Mouse (Mus musculus): ENCODE results near the gene Trp53rka.
"Not testable (repeated sequence)": the region's sequence is repeated elsewhere in the genome, so short reads cannot be mapped to it uniquely, and the experiment has no call there.

The Trp53rka gene

DNA sequence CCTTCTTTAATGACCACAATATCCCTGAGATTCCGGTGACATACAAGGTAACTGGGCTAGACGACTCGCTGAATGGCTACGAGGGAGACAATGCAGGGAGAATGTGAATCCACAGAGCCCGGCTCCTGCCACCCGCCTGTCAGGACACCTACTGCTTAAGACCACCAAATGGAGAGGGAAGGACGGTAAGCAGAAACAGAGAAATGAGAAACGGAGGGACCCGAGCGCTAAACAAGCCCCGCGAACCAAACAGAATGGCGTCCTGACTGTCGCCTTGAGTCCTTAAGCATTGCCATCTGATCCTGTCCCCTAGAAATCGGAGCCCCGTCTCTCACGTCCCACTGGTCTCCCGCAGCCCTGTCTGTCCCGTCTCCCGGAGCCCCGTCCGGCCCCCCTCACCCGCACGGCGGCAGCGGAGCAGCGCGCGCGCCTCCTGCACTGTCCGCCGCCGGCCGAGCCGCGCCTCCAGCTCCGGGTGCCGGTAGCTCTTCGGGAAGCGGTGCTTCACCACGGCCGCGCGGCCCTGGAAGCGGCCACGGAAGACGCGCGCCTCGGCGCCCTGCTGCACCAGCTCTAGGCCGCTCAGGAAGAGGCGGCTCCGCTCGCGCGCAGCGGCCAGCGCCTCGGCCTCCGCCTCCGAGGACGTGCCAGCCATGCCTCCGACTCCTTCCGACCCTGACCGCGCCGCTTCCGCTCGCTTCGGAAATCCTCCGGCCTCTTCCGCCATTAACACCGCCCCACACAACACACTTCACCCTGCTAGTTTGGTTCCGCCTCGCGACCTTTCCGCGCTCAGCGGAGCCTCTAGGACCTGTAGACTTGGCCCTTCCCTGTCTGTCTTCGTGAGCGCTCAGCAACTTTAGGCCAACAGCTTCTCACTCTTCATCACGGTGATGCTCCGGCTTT, at the start of gene Trp53rka:
Gene Trp53rka, minus strand, starts transcription at position 677 of the 906 bp plus-strand sequence.
- DNase-seq: peak; percentile 90

DNA sequence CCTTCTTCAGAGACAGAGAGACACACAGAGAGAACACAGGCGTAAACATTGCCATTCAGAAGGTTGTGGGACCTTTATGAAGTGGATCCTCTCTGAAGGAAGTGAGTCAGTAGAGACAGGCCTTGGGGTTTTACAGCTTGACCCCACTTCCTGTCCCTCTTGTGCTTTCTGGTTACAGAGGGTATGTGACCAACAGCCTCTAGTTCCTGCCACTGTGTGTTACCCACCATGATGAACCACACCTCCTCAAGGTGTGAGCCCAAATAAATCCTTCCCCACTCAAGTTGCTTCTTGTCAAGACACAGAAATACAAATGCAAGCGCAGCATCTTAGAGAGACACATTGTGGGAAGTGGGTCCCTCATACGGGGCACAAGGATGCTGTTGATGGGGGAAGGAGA, 47.9 kb upstream of the Trp53rka start:
- DNase-seq: no peak

DNA sequence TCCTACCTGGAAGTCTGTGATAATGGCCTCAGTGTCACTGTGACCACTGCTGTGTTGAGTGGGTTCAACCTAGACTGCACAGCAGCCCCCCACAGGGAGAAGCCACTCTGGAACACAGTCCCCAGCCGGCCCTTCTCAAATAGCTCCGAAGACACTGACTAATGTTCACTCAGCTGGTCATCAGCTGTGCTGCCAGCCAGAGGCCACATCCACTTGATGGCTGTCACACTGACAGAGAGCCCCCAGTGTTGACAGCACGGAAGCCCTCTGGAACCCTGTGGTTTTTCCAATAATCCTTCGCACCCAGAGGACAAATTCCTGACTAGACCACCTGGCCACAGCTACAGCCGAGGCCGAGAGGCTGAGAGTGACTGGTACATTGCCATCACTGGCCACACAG, 40.7 kb upstream of the Trp53rka start:
- peak; percentile 22 for DNase-seq

DNA sequence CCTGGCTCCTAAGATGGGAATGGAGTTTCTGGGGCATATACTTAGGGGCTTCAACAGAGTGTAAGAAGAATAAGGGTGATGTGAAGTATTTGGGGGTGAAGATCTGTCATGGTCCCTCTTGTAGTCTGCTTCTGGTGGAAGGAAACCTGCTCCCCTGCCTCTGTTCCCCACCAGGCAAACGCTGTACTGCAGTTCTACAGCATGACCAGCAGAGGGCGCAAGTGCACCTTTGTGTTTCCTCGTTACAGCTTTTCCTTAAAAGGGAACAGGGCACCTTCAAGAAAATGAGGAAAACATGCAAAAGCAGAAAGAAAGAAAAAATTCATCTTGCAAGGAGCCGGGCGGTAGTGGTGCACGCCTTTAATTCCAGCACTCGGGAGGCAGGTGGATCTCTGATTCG, 36.0 kb upstream of the Trp53rka start:
- DNase-seq: peak; percentile 69

DNA sequence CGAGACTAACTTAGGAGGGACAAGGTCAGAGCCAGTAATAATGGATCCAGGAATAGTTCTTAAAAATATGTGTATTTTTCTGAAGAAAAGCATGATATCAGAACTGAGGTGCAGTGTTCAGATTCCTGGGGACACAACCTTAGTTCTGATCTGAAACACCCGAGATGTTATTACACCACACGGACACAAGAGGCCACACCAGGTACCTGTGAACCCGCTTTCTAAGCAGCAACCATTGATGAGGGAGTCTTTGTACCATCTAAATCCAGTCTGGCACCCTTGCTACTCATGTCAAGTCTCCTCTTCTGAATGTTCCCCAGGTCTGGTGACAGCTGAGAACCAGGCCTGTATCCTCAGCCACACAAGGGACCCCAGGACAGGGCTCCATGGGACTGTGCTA, 32.5 kb upstream of the Trp53rka start:
- no peak for DNase-seq

DNA sequence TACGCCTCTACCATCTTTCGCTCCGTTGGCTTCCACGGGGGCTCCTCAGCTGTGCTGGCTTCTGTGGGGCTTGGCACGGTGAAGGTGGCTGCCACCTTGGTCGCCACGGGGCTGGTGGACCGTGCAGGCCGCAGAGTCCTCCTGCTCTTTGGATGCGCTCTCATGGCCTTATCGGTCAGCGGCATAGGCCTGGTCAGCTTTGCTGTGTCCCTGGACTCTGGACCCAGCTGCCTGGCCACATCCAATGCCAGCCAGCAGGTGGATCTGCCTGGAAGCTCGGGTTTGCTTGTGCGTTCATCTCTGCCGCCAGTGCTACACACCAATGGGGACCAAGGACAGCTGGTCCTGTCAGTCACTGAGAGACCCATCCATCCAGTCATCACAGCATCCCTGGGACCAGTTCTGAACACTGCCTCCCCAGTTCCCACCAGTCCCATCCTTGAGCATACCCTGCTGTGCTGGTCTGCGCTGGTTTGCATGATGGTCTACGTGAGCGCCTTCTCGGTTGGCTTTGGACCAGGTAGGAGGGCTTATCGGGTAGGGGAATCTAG, 22.1 kb upstream of the Trp53rka start:
- DNase-seq: no peak

DNA sequence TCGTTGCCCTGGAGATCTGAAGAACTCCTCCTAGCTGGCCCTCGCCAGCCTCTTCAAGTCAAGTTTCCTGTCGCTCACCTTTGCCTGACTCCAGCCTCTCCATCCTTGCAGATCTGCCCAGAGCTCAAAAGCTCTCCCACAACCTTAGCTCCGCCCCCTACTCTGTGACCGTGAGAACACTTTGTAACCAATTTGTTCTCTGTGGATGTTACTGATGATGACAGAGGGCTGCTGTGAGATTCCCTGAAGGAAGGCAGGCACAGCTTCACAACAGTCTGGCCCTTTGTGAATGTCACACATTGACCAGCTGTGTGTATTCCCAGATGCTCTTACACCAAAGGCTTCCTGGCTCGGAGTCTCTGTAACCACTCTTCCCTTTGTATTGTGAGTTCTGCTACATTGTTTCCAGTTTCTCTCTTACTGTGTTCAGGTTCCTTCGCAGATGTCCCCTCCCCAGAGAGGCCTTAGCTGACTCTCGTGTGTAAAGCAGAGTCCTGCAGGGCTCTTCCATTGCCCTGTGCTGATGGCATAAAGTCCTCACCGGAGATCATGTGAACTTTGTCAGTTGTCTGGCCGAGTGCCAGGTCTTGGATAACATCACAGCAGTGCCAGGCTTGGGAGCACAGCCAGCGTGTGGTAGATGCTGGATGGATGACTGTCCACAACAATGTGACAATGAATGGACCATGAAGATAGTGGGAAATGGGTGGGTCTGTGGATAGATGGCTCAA, 19.9 kb upstream of the Trp53rka start:
- peak; percentile 89 for DNase-seq

DNA sequence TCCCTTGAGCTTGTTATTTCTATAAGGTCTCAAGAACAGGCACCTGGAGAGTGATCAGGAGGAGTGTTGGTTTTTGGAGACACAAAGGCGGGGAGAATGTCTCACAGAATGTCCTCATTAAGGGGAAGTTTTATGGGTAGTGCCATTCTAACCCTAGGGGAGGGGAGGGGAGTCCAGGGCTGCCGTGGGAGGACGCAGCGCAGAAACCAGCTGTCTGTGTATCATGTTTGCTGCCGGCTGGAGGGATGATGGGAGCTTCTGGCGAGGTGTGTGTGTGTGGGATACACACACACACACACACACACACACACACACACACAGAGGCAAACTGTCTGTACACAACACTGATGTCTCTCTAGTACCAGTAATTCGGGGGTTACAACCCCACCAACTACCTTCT, 19.3 kb upstream of the Trp53rka start:
- peak; percentile 41 for DNase-seq

DNA sequence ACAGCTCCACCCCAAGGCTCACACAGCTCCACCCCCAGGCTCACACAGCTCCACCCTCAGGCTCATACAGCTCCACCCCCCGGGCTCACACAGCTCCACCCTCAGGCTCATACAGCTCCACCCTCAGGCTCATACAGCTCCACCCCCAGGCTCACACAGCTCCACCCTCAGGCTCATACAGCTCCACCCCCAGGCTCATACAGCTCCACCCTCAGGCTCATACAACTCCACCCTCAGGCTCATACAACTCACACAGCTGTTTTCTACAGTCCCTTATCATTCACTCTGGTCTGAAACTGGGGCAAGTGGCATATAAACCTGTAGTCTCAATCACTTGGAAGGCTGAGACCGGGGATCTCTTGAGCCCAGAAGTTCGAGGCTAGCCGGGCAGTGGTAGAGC, 18.4 kb upstream of the Trp53rka start:
- DNase-seq: peak; percentile 17

DNA sequence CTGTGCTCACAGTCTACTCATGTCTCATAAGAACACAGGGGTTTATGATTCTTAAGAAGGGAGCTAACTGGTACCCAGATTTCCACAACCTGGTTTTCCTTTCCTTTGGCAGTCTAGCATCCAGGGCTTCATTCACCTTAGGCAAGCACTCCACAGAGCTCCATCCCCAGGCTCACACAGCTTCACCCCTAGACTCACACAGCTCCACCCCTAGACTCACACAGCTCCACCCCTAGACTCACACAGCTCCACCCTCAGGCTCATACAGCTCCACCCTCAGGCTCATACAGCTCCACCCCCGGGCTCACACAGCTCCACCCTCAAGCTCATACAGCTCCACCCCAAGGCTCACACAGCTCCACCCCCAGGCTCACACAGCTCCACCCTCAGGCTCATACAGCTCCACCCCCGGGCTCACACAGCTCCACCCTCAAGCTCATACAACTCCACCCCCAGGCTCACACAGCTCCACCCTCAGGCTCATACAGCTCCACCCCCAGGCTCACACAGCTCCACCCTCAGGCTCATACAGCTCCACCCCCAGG, 17.9 kb upstream of the Trp53rka start:
- not testable (repeated sequence) for DNase-seq

DNA sequence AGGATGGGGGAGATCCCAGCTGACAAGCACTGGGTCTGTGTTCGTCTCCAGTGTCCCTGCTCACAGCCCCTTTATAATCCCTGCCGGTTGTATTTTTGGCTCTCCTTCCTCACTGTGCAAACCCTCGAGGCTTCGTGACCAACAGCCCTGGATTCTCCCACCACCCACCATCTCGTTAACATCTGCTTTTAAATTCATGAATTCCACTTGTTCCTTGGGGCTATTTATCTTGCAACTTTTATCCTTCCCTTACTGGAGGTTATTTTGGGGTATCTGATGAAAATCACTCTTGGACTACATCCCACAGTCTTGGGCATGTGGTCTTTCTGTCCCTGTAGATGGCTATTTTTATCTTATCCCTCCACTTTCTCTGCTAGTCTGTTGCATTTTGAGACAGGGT, 17.3 kb upstream of the Trp53rka start:
- no peak for DNase-seq

DNA sequence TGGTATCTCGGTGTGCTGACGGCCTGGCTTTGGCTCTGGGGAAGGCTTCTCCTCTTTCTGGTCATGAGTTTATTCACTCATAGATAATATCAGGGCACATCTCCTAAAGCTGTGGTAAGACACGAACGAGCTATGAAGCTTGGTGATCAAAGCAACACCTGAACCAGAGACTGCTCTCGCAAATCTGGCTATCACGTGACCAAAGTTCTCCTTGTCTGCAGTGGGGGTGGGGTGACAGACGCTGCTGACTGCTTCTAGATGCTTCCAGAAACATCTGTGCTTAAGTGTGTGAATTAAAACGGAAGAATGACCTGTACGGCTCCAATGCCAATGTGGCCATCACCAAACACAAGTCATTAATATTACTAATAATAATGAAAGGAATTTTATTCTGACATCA, 16.6 kb upstream of the Trp53rka start:
- no peak for DNase-seq

DNA sequence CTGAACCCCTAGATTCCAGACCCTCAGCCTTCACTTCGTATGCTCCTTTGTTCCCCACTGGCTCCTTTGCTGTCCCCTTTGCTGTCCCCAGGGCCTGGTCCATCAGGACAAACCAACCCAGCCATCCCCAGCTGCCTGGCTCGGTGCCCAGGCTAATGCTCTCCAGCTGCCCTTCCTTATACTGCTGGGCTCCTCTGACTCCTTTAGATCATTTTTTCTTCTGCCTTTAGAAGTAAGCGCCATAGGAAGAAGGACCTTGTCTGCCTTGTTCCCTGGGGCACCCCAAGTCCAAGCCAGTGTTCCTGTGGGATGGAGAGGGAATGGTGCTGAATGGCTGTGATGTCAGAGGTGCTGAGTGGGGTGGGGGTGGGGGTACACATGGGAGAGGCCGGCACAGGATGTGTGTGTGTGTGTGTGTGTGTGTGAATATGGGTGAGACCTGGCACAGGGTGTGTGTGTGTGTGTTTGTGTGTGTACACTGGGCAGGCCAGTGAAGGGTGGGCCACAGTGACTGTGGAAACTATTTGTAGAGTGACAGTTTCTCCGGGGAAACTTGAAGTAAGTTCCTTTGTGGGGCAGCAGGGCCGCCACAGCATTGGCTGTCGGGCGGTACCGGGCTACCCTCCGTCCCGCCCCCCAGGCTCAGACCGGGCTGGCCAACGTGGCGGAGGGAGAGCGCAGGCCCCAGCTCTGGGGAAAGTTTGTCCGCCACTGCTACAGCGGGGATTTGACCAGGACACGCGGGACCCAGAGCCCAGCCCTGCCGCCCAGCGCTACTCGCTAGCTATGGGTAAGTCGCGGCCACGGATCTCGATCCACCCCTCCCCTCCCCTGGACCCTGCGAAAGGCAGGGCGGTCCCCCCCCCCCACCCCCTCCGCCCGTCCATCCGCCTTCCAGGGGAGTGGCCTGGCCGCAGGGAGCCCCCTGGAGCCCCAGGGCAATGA, 10.4 kb upstream of the Trp53rka start, which contains the start of gene Slc2a10:
Gene Slc2a10, plus strand, starts transcription at position 529 of the 945 bp plus-strand sequence.
- peak; percentile 78 for DNase-seq

DNA sequence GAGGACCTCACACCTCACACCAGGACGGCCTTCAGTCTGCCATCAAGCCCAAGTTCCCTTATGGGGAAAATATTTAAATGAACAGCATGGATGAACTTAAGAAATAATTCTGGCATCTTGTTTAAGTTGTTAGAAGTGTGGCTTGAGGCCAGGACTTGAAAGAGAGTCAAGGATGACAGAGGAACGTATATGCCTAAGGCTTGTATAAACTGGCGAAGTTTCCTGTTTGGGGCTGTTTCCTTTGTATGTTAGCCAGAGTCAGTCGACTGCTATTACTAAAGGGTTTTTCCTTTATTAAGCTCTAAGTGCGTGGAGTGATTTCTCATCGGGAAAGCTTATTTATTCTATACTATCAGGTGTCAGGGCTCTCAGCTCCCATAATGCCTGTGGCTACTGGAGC, 5.7 kb upstream of the Trp53rka start:
- DNase-seq: no peak

DNA sequence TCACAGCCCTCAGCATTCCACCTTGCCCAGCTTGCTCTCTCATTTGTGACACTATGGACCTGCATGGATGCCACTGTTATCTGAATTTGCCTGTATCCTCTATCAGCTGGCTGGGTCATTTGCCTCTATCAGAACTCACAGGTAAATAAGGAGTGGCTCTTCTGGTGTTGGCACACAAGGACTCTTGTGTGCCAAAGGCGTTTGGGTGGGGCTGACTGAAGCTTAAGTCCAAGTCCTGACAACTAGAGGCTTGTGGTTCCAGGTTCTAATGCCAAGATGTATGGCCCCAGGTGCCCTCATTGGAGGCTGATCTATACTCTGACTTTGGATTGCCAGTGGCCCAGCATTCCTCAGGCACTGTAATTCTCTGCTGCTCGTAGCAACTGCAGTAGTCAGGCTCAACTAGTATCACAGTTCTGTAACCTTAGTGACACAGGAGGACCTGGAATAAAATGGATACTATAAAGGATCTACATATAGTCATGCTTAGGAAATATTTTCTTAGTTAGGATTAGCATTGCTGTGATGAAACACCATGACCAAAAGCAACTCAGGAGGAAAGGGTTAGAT, 4.7 kb upstream of the Trp53rka start:
- DNase-seq: no peak

DNA sequence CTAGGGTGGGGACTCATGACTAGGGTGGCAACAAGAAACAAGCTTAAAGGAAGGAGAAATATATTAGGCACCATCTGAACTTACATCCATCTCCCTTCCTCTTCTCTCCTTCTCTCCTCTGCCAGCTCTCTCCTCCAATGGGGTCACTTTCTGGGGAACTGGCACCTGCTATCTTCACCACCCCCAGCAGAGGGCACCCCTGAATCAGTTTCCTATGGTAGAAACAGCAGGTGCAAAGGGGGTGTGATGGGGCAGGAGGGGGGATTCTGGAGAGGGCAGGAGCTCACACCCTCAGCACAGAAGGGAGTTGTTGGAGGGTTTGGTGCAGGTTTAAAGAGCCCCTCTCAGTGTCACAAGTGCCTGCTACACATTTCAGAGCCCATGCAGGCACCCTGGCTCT, 3.1 kb upstream of the Trp53rka start:
- DNase-seq: peak; percentile 71

DNA sequence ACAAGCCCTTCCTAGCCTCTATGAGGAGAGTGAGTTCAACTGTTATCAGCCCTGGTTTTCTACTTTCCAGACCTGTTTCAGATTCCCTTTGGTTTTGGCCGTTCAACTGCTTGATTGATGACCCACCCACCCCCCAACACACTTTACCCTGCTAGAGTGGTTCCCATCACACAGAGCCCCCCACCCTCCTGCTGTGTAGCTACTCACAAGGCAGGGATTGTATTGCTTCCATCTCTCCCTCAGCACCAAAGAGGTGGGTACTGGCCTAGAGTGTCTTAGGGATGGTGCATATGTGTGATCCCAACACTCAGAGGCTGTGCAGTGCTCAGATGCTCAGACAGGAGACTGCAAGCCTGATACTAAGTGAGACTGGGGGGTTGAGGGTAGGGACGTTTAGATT, 1.4 kb upstream of the Trp53rka start:
- DNase-seq: no peak

DNA sequence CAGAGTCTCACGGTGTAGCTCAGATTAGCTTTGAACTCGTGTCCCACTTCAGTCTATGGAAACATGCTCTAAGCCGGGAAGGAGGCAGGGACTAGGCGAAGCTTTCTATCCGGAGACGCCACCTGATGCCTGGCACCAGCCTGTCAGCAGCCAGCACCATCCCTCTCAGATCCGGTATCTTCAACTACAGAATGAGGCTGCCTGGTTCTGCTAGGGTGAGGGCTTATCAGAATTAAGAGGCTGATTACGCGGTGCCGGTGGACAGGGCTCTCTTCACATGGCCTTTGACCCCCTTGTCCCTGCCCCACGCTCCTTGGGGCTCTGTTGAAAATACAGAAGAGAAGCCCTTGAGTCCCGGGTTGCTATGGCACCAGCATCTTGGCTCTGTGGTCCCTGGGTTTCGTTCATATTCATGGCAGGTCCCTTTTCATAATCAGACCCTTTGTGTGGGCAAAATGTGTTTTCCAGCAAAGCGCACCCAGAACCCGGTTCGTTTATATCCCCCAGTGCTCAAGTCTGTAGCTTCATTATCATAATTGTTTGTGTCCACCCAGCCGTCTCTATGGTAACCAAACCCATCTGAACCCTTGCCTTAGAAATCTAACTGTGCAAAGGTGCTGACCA, 575 bp upstream of the Trp53rka start:
- DNase-seq: peak; percentile 65

DNA sequence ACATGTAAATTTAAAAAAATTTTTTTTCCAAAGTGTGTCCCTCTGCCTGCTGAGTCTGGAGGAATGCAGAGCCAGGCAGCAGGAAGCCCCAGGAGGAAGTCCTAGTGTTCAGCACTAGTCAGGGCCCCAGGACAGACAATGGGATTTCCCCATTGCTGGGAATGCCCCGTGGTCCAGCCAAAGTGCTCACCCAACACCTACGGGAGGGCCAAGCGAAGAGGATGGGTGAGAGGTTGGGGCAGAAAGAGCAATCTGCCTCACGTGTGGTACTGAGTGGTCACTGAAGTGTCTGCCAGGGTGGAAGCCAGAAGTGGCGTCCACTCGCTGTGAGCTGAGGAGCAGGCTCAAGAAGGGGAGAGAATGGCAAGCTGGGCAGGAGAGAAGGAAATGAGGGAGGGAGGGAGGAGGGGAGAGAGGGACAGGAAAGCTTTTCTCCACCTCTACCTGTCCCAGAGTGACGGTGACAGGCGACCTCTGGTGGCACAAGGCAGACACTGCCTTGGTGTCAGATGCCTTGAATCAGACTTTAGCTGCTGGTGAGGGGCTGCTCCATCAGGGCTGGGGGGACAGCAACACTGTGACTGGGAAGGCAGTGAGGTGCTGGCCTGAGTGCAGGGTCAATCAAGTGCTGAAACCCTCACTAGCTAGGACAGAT, 6.1 kb downstream of the Trp53rka start:
- DNase-seq: peak; percentile 73

DNA sequence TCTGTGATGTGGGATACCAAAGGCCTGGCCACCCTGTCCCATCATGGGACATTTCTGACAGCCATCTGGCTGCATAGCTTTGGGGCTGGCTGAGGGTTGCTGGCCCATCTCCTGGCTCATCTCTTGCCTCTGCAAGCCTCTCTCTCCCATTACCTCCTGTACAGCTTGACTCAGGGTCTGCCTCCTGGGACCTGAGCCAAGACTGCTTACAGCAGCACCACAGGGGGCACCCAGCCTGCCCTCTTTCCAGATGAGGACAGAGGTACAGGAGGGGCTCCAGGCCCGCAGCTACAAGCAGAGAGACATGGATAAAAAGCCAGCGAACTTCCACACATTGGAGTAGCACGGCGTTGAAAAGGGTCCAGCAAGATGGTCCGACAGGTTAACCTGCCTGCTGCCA, 6.7 kb downstream of the Trp53rka start:
- peak; percentile 24 for DNase-seq

DNA sequence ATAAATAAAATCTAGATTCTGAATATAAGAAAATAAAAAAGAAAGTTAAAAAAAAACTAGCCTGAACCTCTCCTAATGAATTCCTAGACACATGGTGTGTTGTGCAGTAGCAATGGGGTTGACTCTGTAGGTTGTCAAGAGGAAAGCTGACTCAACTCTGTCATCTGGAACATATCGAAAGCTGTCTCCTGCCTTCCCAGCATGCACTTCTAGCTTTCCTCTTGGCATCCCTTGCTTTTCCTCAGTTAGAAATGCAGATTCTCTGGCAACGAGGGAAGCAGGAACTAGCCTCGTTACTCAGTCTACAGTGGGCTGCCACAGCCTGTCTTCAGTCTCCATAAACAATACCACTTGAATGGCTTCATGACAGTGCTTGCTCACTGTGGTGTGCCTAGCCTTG, 7.3 kb downstream of the Trp53rka start:
- DNase-seq: no peak
